Mouse (Mus musculus) embryonic stem cell, embryonic (primary cell): Measurements from ENCODE around the gene Nip7.

ENCODE experiments used
- CTCF ChIA-PET, 4 experiments: fragments of 300-600 bp in 2 of 4; fragments of 350-600 bp in 2 of 4; sonication (Branson Sonifier 250); formaldehyde crosslinking; loops; one replicate each; lab custom pipeline; 2022; ENCODE audit warnings: inconsistent platforms in 2 of 4; lab: Charles Lee
- POLR2A ChIA-PET, 4 experiments: fragments of 300-600 bp in 2 of 4; fragments of 350-600 bp in 2 of 4; sonication (Branson Sonifier 250); formaldehyde crosslinking; loops; one replicate each; lab custom pipeline; 2022; ENCODE audit warnings: antibody characterized with exemption in 4 of 4, inconsistent platforms in 1 of 4; lab: Charles Lee

Gene Nip7

GRCm38 (mm10) chr8:107048061-107048941 is 8.4 kb upstream of the Nip7 start, which contains the start of gene Pdf:
Gene Pdf, minus strand, starts transcription at chr8:107048614.
- ChIA-PET POLR2A (interaction anchor here (0.5 to 7.9 kb wide), 65 partner anchors 8 to 898 kb away, joined by 3 to 76 read pairs (median 3); partner anchors contain the start of genes Nip7 (in 3 of the 4), Sntb2 (in 3 of the 4), Vps4a (in 3 of the 4) and Cog8 (in 2 of the 4)), CTCF (interaction anchor here in 3 of 4 experiments (0.5 to 1.4 kb wide), 9 partner anchors 17 to 1712 kb away, joined by 3 to 6 read pairs (median 3); partner anchors contain the start of gene Vps4a (in 1 of the 3))

GRCm38 (mm10) chr8:107049480-107049879 is 7.2 kb upstream of the Nip7 start:
- CTCF ChIA-PET, result interaction anchor here in 3 of 4 experiments (0.5 to 1.0 kb wide), 4 partner anchors 20 to 349 kb away, joined by 3 read pairs; no protein-coding TSS in a partner anchor
- POLR2A ChIA-PET, result interaction anchor here (0.5 to 7.9 kb wide), 32 partner anchors 7 to 899 kb away, joined by 3 to 76 read pairs (median 4); partner anchors contain the start of genes Vps4a (in 3 of the 4), Cog8 (in 2 of the 4), Nip7 (in 2 of the 4) and Sntb2 (in 2 of the 4)

GRCm38 (mm10) chr8:107052046-107052445 is 4.6 kb upstream of the Nip7 start:
- POLR2A ChIA-PET, result interaction anchor here in 2 of 4 experiments (1.1 to 7.9 kb wide), 6 partner anchors 9 to 116 kb away, joined by 3 to 76 read pairs (median 4); partner anchors contain the start of genes Sntb2 (in 1 of the 2) and Vps4a (in 1 of the 2)
- CTCF ChIA-PET, result interaction anchor here in 2 of 4 experiments (0.6 to 0.9 kb wide), 2 partner anchors 14 to 50 kb away, joined by 3 to 5 read pairs; no protein-coding TSS in a partner anchor

- ChIA-PET POLR2A (interaction anchor here in 3 of 4 experiments (0.9 to 7.9 kb wide), 18 partner anchors 8 to 77 kb away, joined by 3 to 62 read pairs (median 4); partner anchors contain the start of genes Pdf (in 3 of the 3) and Tmed6 (in 1 of the 3)), CTCF (interaction anchor here in 1 of 4 experiments (0.6 kb wide), 1 partner anchor 177 kb away, joined by 3 read pairs; no protein-coding TSS in a partner anchor)
These were observed 294 bp downstream of the Nip7 start for GRCm38 (mm10) chr8:107056973-107057369.

GRCm38 (mm10) chr8:107062613-107063012 is 5.9 kb downstream of the Nip7 start:
- ChIA-PET POLR2A (interaction anchor here (0.7 to 1.7 kb wide), 12 partner anchors 14 to 510 kb away, joined by 3 to 8 read pairs (median 3); partner anchors contain the start of gene Pdf (in 1 of the 4)), CTCF (interaction anchor here in 2 of 4 experiments (0.6 kb wide), 3 partner anchors 24 to 1925 kb away, joined by 3 to 8 read pairs (median 3); no protein-coding TSS in a partner anchor)

- POLR2A ChIA-PET, result interaction anchor here in 3 of 4 experiments (0.5 to 2.9 kb wide), 39 partner anchors 8 to 1413 kb away, joined by 3 to 21 read pairs (median 3); partner anchors contain the start of genes Nip7 (in 2 of the 3), Pdf (in 2 of the 3), Cog8 (in 1 of the 3) and Nfat5 (in 1 of the 3)
- CTCF ChIA-PET, result interaction anchor here in 3 of 4 experiments (0.6 to 0.7 kb wide), 3 partner anchors 14 to 35 kb away, joined by 3 to 5 read pairs (median 3); partner anchors contain the start of gene Vps4a (in 1 of the 3)
These were observed 9.1 kb downstream of the Nip7 start, which contains the start of gene Tmed6 for GRCm38 (mm10) chr8:107065511-107066496. Gene Tmed6, minus strand, starts transcription at chr8:107065644.

- POLR2A ChIA-PET, result interaction anchor here in 3 of 4 experiments (0.7 to 4.1 kb wide), 10 partner anchors 9 to 115 kb away, joined by 3 to 34 read pairs (median 4); partner anchors contain the start of gene Pdf (in 1 of the 3)
These were observed 17.0 kb downstream of the Nip7 start for GRCm38 (mm10) chr8:107073706-107074105.

GRCm38 (mm10) chr8:107074128-107074527 is 17.5 kb downstream of the Nip7 start:
- ChIA-PET POLR2A (interaction anchor here in 3 of 4 experiments (0.7 to 4.1 kb wide), 13 partner anchors 8 to 115 kb away, joined by 3 to 34 read pairs (median 3); partner anchors contain the start of genes Pdf (in 1 of the 3) and Tmed6 (in 1 of the 3)), CTCF (interaction anchor here in 2 of 4 experiments (1.1 to 4.1 kb wide), 3 partner anchors 11 to 12 kb away, joined by 4 to 24 read pairs (median 6); no protein-coding TSS in a partner anchor)

More at GRCm38 (mm10) chr8:107073706-107074105, 17.0 kb downstream of the Nip7 start:
- CTCF ChIA-PET, result interaction anchor here in 2 of 4 experiments (1.1 to 1.4 kb wide), 2 partner anchors 12 kb away, joined by 4 to 6 read pairs; no protein-coding TSS in a partner anchor

GRCm38 (mm10) chr8:107076239-107076888 is 19.7 kb downstream of the Nip7 start:
- CTCF ChIA-PET, result interaction anchor here in 3 of 4 experiments (0.9 to 4.1 kb wide), 4 partner anchors 9 to 30 kb away, joined by 3 to 24 read pairs (median 6); no protein-coding TSS in a partner anchor
- POLR2A ChIA-PET, result interaction anchor here in 2 of 4 experiments (1.3 to 4.1 kb wide), 5 partner anchors 8 to 15 kb away, joined by 4 to 34 read pairs (median 8); partner anchors contain the start of gene Tmed6 (in 1 of the 2)

GRCm38 (mm10) chr8:107085358-107085757 is 28.7 kb downstream of the Nip7 start:
- CTCF ChIA-PET, result interaction anchor here (0.6 to 3.8 kb wide), 47 partner anchors 9 to 524 kb away, joined by 3 to 24 read pairs (median 4); partner anchors contain the start of genes Pdf (in 2 of the 4), Nob1 (in 1 of the 4) and Vps4a (in 1 of the 4)
- POLR2A ChIA-PET, result interaction anchor here in 3 of 4 experiments (0.7 to 6.3 kb wide), 22 partner anchors 9 to 271 kb away, joined by 3 to 34 read pairs (median 3); partner anchors contain the start of genes Pdf (in 1 of the 3), Terf2 (in 1 of the 3) and Tmed6 (in 1 of the 3)

- ChIA-PET POLR2A (interaction anchor here in 3 of 4 experiments (0.5 to 6.3 kb wide), 27 partner anchors 9 to 503 kb away, joined by 3 to 34 read pairs (median 3); partner anchors contain the start of genes Nqo1 (in 1 of the 3), Pdf (in 1 of the 3), Terf2 (in 1 of the 3) and Tmed6 (in 1 of the 3)), CTCF (interaction anchor here (0.6 to 3.8 kb wide), 30 partner anchors 8 to 525 kb away, joined by 3 to 24 read pairs (median 6); partner anchors contain the start of genes Nob1 (in 1 of the 4), Pdf (in 1 of the 4) and Vps4a (in 1 of the 4))
These were observed 29.3 kb downstream of the Nip7 start for GRCm38 (mm10) chr8:107086018-107086417.

GRCm38 (mm10) chr8:107088526-107089063 is 31.9 kb downstream of the Nip7 start:
- ChIA-PET POLR2A (interaction anchor here (0.6 to 6.3 kb wide), 26 partner anchors 7 to 469 kb away, joined by 3 to 34 read pairs (median 4); partner anchors contain the start of genes Tmed6 (in 2 of the 4), Nqo1 (in 1 of the 4), Pdf (in 1 of the 4) and Terf2 (in 1 of the 4)), CTCF (interaction anchor here in 3 of 4 experiments (0.5 to 2.0 kb wide), 13 partner anchors 16 to 567 kb away, joined by 3 to 11 read pairs (median 4); partner anchors contain the start of gene Vps4a (in 1 of the 3))

- CTCF ChIA-PET, result interaction anchor here in 1 of 4 experiments (0.6 kb wide), 1 partner anchor 364 kb away, joined by 3 read pairs; no protein-coding TSS in a partner anchor
- POLR2A ChIA-PET, result interaction anchor here in 3 of 4 experiments (0.6 to 6.3 kb wide), 8 partner anchors 14 to 233 kb away, joined by 3 to 30 read pairs (median 3); no protein-coding TSS in a partner anchor
These were observed 33.9 kb downstream of the Nip7 start for GRCm38 (mm10) chr8:107090531-107090930.
